Mouse (Mus musculus) intestine, embryonic 15.5 days (tissue): ENCODE results near the gene Dolk. TPM values are rescaled to one million over a fixed set of nuclear protein-coding genes. Genes with fewer than 3 reads are reported as not detected.
A peak's percentile ranks its signal among the peaks of the same experiment; 100 is the strongest.

Experiments used
- ATAC-seq: fragments of 200-750 bp; cut with Nextera tagmentation; 2 replicates; pipeline ENCODE4 v1.8.0; 2017; ENCODE audit warnings: moderate TSS enrichment, moderate library complexity
- H3K27ac ChIP-seq: fragments of 300-500 bp; sonication (generic); 2 replicates; pipeline ENCODE4 v1.5.1; 2015; ENCODE audit warnings: mild to moderate bottlenecking, inconsistent platforms
- H3K27me3 ChIP-seq: fragments of 300-500 bp; sonication (generic); replicated peaks from 2 replicates; pipeline ENCODE4 v1.6.1; 2015; ENCODE audit warnings: inconsistent platforms
- H3K36me3 ChIP-seq: fragments of 300-500 bp; sonication (generic); 2 replicates; pipeline ENCODE4 v1.6.1; 2015; ENCODE audit warnings: inconsistent platforms
- H3K4me1 ChIP-seq: fragments of 300-500 bp; sonication (generic); replicated peaks from 2 replicates; pipeline ENCODE4 v1.6.1; 2015; ENCODE audit warnings: inconsistent platforms
- H3K4me2 ChIP-seq: fragments of 300-500 bp; sonication (generic); replicated peaks from 2 replicates; pipeline ENCODE4 v1.6.1; 2015; ENCODE audit warnings: mild to moderate bottlenecking, inconsistent platforms
- H3K4me3 ChIP-seq: fragments of 300-500 bp; sonication (generic); replicated peaks from 2 replicates; pipeline ENCODE4 v1.5.1; 2015; ENCODE audit warnings: inconsistent platforms
- H3K9ac ChIP-seq: fragments of 300-500 bp; sonication (generic); 2 replicates; pipeline ENCODE4 v1.6.1; 2015; ENCODE audit warnings: inconsistent platforms
- H3K9me3 ChIP-seq: fragments of 300-500 bp; sonication (generic); 2 replicates; pipeline ENCODE4 v1.6.1; 2016; ENCODE audit warnings: inconsistent platforms
- WGBS: fragments of 180-500 bp; shearing (Covaris S2); methylation state at CpG from one replicate; pipeline ENCODE4 v1.1.7; 2015; 5-methylcytosine and 5-hydroxymethylcytosine counted together
- polyA plus RNA-seq: library from polyadenylated mRNA; unstranded; fragments of >200 nt; fragmentation: Nextera tagmentation; extraction: Ambion mirVana; gene quantifications from 2 replicates; pipeline ENCODE4 v1.2.1, GENCODE M21; 2015

Gene Dolk
- polyA plus RNA-seq, 1 experiment from 2014 or later, result 28.8 TPM

DNA sequence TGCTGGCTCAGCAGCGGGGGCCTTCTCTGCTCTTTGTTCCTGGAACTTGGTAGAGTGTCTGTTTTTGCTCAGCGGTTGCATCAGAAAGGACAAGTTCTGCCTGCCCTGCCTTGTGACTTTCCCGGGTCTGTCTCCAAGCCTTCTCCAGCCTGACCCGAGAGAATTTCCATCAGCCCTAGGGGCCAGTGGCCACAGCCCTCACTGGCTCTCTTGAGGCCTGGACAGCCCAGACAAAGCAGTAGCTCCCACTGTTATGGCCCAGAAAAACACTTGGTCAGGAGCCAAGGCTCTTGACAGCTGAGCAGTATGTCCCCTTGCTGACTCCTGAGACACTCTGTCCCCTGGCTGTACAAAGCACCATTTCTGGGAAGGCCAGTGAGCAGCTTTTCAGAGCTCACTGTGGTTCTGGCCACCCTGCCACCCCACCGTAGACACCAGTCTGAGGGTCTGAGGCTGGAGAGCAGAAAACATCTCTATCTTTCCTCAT, 20.3 kb downstream of the Dolk start, which contains the start of gene Phyhd1:
Gene Phyhd1 (plus strand): TSS at position 437 of the 487 bp plus-strand sequence.
- Histone ChIP-seq H3K4me1 (peaks cover 40% of the 10 kb centered on the region), H3K27ac (peak within 1 kb of the TSS; percentile 91), H3K9ac (peak within 1 kb of the TSS; percentile 20), H3K4me2 (peak within 1 kb of the TSS; percentile 42), H3K4me3 (peak within 1 kb of the TSS; percentile 12; the same call in 1 of the 2 replicates), H3K36me3 (peaks cover 17% of the 10 kb centered on the region), H3K9me3 (no peaks in the 10 kb centered on the region), H3K27me3 (no peaks in the 10 kb centered on the region)
- 42% methylated on average over 5 of the region's 5 CpGs for WGBS
- ATAC-seq, result no peak

DNA sequence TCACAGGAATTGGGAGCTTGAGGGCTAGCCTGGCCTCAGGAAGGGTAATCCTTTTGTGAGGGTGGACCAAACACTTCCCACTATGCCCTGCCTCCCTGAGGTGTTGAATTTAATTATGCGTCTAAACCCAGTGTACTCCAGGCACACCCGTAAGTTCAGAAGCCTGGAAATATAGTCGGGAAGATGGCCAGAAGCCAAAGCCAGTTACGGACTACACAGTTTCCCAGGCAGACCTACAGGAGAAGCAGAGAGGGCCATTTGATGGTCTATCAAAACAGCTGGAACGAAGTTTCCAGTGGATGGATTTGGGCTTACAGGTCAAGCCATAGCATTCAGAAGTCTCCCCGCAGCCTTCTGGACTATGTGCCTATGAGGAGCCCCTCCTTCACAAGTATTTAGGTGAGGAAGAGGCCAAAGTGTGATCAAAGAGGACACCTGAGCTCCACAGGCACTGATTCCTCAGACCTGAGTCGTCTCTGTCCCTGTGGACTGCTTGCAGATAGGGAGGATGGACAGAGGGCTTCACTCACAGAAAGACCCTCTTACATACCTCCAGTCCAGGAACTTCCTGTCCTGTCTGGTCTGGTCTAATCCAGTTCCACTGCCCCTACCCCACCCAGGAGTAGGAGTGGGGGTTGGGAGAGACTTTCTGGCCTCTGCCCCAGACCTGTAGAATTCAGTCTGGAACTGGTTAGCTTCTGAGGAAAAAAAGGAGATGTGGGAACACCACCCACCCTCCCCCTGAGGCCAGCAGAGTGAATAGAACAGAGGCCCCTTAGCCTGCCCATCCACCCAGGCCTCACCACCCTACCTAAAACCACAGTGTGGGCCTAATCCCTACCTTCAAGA, 21.2 kb downstream of the Dolk start:
- 55% methylated on average over 7 of the region's 7 CpGs for WGBS
- no peaks in the 10 kb centered on the region for H3K9me3 ChIP-seq
- no peak overlapping the region for H3K4me2 ChIP-seq
- H3K27ac ChIP-seq, result peak overlapping the region; percentile 91
- ATAC-seq, result no peak
- H3K36me3 ChIP-seq, result peaks cover 19% of the 10 kb centered on the region
- peaks cover 38% of the 10 kb centered on the region for H3K4me1 ChIP-seq
- no peak overlapping the region for H3K9ac ChIP-seq
- no peak overlapping the region for H3K4me3 ChIP-seq
- no peaks in the 10 kb centered on the region for H3K27me3 ChIP-seq

DNA sequence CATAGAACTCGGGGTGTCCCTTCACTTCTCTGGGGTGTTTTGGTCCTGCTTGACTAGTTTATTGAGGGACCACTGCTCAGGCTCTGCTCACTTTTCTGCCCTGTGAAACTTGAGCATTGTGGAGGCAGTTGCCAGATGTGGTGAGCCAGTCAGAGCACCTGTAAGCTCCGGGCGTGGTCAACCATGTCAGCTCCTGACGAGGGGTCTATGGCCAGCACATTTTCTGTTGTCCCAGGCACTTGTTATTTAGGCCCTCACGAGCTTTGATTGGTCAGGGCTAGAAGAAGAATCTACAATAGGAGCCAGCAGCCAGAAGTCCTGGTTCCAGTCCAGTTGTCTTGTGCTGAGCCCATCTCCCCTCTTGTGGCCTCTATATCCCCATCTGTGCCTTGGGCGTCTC, 22.3 kb downstream of the Dolk start:
- no peak overlapping the region for H3K4me2 ChIP-seq
- ATAC-seq, result no peak
- H3K27ac ChIP-seq, result no peak overlapping the region
- H3K4me1 ChIP-seq, result peaks cover 33% of the 10 kb centered on the region
- H3K4me3 ChIP-seq, result no peak overlapping the region
- H3K9ac ChIP-seq, result no peak overlapping the region
- no peaks in the 10 kb centered on the region for H3K27me3 ChIP-seq
- WGBS, result 88% methylated on average over 6 of the region's 6 CpGs
- H3K36me3 ChIP-seq, result peaks cover 24% of the 10 kb centered on the region
- no peaks in the 10 kb centered on the region for H3K9me3 ChIP-seq

DNA sequence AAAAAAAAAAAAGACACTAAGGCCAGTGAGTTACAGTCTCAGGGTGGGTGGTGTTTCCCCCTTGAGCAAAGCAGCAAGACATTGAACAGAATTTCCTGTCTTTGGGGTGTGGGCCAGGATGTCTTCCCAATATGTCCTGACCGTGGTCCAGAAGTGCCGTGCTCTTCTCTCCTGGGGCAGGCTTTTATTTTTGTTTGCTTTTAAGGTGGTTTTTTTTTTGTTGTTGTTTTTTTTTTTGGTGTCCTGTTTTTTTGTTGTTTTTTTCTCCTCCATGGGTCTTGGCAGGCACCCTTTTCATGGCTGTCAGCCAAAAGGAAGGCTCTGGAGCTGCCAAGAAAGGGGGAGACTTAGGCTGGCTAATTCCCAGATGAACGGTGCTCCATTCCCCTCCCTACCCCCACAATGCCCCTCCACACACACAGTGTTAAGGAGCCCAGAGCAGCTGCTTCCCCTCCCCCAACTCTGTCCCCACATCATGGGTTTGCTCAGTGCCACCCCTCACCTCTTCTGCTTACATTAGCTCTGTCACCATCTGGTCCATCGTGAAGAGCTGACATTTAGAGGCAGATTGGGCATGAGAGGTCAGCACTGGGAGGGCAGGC, 23.2 kb downstream of the Dolk start:
- H3K4me1 ChIP-seq, result peaks cover 33% of the 10 kb centered on the region
- H3K9ac ChIP-seq, result no peak overlapping the region
- ATAC-seq, result no peak
- H3K9me3 ChIP-seq, result no peaks in the 10 kb centered on the region
- H3K36me3 ChIP-seq, result peaks cover 25% of the 10 kb centered on the region
- 0 out of 2 replicates have a peak overlapping the region, but pooled peaks have one; percentile 9 for H3K27ac ChIP-seq
- WGBS, result 57% methylated on average over 4 of the region's 4 CpGs
- H3K4me3 ChIP-seq, result no peak overlapping the region
- no peaks in the 10 kb centered on the region for H3K27me3 ChIP-seq
- H3K4me2 ChIP-seq, result no peak overlapping the region

DNA sequence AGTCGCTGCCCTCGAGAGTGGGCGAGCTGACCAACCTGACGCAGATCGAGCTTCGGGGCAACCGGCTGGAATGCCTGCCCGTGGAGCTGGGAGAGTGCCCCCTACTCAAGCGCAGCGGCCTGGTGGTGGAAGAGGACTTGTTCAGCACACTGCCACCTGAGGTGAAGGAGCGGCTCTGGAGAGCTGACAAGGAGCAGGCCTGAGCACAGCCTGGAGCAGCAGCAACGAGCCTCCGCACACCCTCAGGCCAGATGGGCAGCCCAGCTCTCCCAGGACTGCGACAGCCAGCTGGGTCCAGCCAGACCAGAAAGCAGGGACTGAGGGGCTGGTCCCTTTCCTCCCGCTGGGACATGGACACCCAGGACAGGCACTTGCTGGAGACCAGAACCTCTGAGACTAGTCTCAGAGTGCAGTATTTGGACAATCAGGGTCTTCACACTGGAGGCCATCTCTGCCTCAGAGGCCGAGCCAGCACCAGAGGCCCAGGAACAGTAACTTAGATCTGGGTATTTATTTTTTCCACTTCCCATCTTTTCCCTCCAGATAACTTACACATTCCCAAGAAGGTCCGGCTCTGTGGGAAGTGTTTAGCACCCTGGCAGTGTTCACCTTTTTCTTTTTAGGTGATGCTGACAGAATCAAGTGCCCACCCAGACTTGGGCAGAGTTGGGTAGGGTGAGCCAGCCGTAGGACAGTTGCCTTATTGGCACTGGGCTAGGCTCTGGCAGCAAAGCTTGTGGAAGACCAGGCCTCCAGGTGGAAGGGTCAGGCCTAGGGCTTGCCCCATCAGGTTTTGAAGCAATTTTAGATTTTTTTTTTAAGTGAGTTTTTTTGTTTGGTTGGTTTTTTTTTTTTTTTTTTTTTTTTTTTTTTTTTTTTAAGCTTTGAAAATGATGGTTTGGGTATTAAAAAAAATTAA, 24.0 kb downstream of the Dolk start:
- H3K9me3 ChIP-seq, result no peaks in the 10 kb centered on the region
- no peak overlapping the region for H3K4me3 ChIP-seq
- WGBS, result 90% methylated on average over 18 of the region's 18 CpGs
- peaks cover 33% of the 10 kb centered on the region for H3K4me1 ChIP-seq
- ATAC-seq, result no peak
- H3K27me3 ChIP-seq, result no peaks in the 10 kb centered on the region
- no peak overlapping the region for H3K4me2 ChIP-seq
- H3K36me3 ChIP-seq, result peaks cover 26% of the 10 kb centered on the region
- no peak overlapping the region for H3K9ac ChIP-seq
- no peak overlapping the region for H3K27ac ChIP-seq

DNA sequence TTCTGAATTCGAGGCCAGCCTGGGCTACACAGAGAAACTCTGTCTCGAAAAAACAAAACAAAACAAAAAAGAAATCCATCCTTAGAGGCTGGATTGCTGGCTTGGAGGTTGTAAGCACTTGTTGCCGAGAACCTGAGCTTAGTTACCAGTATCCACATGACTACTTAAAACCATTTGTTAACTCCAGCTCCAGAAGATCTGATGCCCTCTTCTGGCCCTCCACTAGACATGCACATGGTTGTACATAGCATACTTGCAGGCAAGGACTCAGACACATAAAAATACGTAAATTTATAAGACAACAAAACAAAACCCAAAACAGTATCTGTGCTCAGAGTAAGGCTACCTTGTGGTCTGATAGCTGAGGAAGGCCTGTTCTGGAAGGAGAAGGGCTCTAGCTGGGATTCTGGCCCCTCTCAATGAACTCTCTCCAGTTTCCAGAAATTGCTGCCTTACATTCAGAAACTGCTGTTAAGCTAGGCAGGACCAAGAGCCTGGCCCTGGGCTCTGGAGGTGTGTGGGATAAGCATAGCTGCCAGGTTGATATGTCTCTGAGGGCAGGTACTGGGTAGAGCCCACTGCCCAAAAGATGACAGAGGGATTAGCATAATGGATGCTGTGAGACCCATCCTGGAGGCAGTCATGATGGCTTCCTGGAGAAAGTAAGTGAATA, 24.9 kb downstream of the Dolk start:
- no peak for ATAC-seq
- peaks cover 23% of the 10 kb centered on the region for H3K4me1 ChIP-seq
- H3K9ac ChIP-seq, result no peak overlapping the region
- peaks cover 36% of the 10 kb centered on the region for H3K36me3 ChIP-seq
- WGBS, result 83% methylated on average over 4 of the region's 4 CpGs
- no peak overlapping the region for H3K4me2 ChIP-seq
- H3K27me3 ChIP-seq, result no peaks in the 10 kb centered on the region
- H3K4me3 ChIP-seq, result no peak overlapping the region
- no peaks in the 10 kb centered on the region for H3K9me3 ChIP-seq
- H3K27ac ChIP-seq, result no peak overlapping the region

DNA sequence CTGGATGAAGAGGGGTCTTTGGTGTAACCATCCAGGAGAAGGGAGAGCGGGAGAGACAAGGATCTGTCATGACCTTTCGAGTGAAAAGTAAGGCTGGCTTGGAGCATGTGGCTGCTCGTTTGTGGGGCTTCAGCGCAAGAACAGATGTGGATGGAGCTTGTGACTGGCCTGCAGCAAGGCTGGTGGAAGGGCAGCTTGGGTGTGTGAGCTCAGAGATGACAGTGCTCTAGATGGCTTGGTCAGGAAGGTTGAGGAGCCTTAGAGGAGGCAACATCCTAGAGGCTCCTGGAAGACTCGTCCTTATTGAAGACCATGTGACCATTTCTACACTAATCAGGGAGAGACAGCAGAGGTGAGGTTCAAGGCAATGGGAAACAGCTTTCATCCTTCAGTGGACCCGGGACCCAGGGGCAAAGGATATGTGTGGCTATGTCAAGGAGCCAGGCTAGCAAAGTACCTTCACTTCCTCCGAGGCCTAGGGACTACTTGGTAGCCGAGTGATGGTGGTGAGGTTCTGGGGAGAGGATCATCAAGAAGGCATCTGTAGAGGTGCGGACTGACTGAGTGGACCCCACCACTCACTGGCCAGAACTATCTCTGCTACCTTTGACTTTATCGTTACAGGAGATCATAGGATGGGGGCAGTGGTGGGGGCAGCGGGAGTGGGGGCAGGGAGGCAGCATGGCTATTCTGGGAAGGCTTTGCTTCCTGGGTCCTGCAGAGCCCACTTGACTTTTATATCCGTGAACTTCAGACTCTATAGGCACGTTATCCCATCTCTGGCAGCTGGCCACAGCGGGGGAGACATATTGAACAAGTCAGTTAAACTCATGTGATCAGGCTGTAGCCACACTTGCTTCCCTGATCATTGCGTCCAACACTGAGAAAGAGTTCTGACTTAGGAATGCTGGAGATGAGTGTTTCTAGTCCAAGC, 26.7 kb downstream of the Dolk start:
- no peak overlapping the region for H3K4me2 ChIP-seq
- no peak overlapping the region for H3K27ac ChIP-seq
- 86% methylated on average over 15 of the region's 15 CpGs for WGBS
- H3K9me3 ChIP-seq, result no peaks in the 10 kb centered on the region
- H3K4me3 ChIP-seq, result no peak overlapping the region
- peaks cover 50% of the 10 kb centered on the region for H3K36me3 ChIP-seq
- no peaks in the 10 kb centered on the region for H3K27me3 ChIP-seq
- H3K9ac ChIP-seq, result no peak overlapping the region
- peaks cover 5% of the 10 kb centered on the region for H3K4me1 ChIP-seq
- no peak for ATAC-seq

DNA sequence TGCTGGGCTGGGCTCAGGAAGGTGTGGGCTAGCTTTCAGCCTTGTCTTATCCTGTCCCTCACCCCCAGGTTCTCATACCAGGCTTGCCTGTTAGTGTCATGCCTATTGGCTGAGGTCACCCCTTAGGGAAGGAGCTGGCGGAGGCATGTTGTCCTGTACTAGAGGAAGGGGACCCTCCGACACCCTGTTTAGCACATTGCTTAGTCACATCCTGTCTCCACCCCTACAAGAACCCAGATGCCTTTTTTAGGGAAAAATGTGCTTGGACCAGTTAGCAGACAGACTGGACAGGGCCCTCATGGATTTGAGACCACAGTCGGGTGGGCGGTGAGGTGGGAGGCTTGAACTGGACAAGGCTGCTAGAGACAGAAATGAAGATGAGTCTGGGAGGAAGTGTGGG, 27.5 kb downstream of the Dolk start:
- no peak for ATAC-seq
- Histone ChIP-seq H3K27ac (no peak overlapping the region), H3K9me3 (no peaks in the 10 kb centered on the region), H3K27me3 (no peaks in the 10 kb centered on the region), H3K4me1 (peaks cover 5% of the 10 kb centered on the region; the same call in 1 of the 2 replicates), H3K4me3 (no peak overlapping the region), H3K4me2 (no peak overlapping the region), H3K9ac (no peak overlapping the region), H3K36me3 (peaks cover 46% of the 10 kb centered on the region)
- 74% methylated on average over 4 of the region's 4 CpGs for WGBS

DNA sequence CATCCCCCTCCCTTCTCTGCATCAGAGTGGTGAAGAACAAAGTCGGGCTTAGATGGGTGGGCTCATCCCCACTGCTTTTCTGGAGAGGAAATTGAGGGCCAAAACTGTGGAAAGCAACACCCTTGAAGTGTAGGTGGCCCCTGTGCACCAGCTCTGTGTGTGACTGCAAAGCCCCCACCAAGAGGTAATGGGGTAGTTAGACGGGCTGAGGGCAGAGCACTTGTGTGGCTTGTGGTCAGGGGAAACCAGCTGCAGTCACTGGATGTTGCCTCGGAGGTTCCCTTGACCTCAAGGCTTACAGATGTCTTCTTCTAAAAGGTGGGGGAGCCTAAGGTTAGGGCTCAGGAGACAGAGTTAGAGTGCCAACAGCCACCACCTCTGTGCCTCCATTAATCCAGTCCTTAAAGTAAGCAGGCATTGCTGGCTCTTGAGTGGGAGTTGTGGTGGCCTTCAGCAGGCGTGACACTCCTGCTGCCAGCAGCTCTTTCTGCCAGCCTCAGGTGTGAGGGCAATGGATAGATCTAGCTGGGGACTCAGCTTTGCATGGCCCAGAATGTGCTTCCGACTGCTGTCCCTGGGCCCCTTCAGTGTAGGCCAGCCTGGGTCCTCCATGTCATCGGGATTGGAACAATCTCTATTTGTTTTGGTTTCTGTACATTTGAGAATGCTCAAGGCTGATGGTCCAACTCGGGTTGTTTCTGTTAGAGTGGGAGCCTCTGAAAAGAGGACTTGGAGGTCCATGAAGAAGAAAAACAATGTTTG, 28.3 kb downstream of the Dolk start:
- Histone ChIP-seq H3K36me3 (peaks cover 40% of the 10 kb centered on the region), H3K9me3 (no peaks in the 10 kb centered on the region), H3K27me3 (no peaks in the 10 kb centered on the region), H3K4me3 (no peak overlapping the region), H3K27ac (no peak overlapping the region), H3K4me2 (no peak overlapping the region), H3K4me1 (0 out of 2 replicates have a peak, but pooled peaks cover under 1% of the 10 kb centered on the region), H3K9ac (no peak overlapping the region)
- no peak for ATAC-seq
- WGBS, result 80% methylated on average over 7 of the region's 7 CpGs

DNA sequence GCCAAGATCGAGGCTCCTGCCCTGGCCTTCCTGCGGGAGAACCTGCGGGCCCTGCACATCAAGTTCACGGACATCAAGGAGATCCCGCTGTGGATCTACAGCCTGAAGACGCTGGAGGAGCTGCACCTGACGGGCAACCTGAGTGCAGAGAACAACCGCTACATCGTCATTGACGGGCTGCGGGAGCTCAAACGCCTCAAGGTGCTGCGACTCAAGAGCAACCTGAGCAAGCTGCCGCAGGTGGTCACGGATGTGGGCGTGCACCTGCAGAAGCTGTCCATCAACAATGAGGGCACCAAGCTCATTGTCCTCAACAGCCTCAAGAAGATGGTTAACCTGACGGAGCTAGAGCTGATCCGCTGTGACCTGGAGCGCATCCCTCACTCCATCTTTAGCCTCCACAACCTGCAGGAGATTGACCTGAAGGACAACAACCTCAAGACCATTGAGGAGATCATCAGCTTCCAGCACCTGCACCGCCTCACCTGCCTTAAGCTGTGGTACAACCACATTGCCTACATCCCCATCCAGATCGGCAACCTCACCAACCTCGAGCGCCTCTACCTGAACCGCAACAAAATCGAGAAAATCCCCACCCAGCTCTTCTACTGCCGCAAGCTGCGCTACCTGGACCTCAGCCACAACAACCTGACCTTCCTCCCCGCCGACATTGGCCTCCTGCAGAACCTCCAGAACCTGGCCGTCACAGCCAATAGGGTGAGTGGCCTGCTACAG, 29.4 kb downstream of the Dolk start:
- 96% methylated on average over 30 of the region's 30 CpGs for WGBS
- Histone ChIP-seq H3K4me1 (peaks cover 11% of the 10 kb centered on the region), H3K9me3 (no peaks in the 10 kb centered on the region), H3K27ac (no peak overlapping the region), H3K4me2 (no peak overlapping the region), H3K9ac (no peak overlapping the region), H3K27me3 (no peaks in the 10 kb centered on the region), H3K4me3 (no peak overlapping the region), H3K36me3 (peaks cover 34% of the 10 kb centered on the region)
- ATAC-seq, result no peak
